Mouse (Mus musculus): ENCODE measurements around the gene Myof. TPM values are rescaled to one million over a fixed set of nuclear protein-coding genes. Genes with fewer than 3 reads are reported as not detected.

Gene Myof
- polyA plus RNA-seq, 1 experiment = 41.2 TPM

GRCm38 (mm10) chr19:38042261-38042722 is 1.1 kb downstream of the Myof start:
- no peak for DNase-seq (ENCODE audit: low read depth)

GRCm38 (mm10) chr19:38038267-38038666 is 5.1 kb downstream of the Myof start:
- no peak for DNase-seq (ENCODE audit: low read depth)

DNA sequence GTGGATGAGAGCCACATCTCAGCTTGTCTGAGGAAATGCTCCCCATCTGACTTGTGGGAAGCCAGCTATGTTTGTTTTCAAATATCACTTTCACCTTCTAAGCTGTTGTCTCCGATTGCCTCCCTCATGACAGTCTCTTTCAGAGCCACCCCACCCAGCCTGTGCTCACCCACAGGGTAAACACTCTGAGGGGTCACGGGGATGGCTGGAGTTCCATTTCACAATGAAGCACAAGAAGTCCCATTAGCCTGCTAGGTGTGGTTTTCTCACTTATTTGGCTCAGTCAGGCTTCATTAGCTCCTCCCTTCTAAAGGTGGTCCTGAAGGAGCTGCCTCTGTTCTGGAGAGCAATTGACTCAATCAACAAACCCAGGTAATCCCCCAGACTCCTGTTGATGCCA is 7.6 kb downstream of the Myof start:
- no peak for DNase-seq (ENCODE audit: low read depth)

DNA sequence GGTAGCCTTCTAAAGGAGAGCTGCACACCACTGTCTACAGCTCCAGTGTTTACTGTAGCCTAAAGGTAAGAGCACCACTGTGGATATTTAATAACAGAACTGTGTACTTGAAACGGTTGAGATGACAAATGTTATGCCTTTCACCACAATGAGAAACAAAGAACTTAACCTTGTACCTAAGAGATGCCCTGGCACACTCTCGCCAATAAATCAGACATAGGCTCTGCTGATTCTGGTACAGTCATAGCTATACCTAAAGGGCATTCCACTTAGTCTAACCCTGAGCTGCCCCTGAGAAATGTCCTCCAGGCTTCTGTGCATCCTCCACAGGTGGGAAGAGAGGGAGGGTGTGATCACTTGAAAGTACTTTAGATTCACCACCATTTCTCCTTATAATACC is 8.7 kb downstream of the Myof start:
- no peak for DNase-seq (ENCODE audit: low read depth)

- DNase-seq (ENCODE audit: low read depth) = no peak
These were observed 9.7 kb downstream of the Myof start for GRCm38 (mm10) chr19:38033735-38034057.

GRCm38 (mm10) chr19:38032993-38033734 is 10.2 kb downstream of the Myof start:
- DNase-seq (ENCODE audit: low read depth) = no peak

- DNase-seq (ENCODE audit: low read depth) = no peak
These were observed 12.2 kb downstream of the Myof start for GRCm38 (mm10) chr19:38031144-38031543.

GRCm38 (mm10) chr19:38030673-38031137 is 12.7 kb downstream of the Myof start:
- DNase-seq (ENCODE audit: low read depth) = no peak

- no peak for DNase-seq (ENCODE audit: low read depth)
These were observed 13.5 kb downstream of the Myof start for GRCm38 (mm10) chr19:38029871-38030270.

- no peak for DNase-seq (ENCODE audit: low read depth)
These were observed 14.1 kb downstream of the Myof start for GRCm38 (mm10) chr19:38029292-38029691.

- DNase-seq (ENCODE audit: low read depth) = no peak
These were observed 15.4 kb downstream of the Myof start for GRCm38 (mm10) chr19:38027881-38028521.

DNA sequence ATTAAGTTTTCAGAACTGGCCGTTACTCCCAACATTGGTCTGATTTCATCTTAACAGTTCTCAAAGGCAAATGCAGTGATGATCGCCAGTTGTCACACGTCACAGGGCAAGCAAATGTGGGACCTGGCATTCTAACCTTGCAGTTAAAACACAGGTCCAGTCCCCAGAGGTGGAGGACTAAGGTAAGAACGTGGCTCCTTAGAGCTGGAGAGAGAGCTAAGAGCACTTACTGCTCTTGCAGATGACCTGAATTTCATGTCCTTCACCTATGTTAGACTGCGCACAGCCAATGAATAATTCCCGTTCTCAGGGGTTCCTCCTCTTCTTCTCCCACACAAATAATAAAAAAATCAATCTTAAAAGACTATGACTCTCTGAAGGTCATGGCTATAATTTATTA is 16.0 kb downstream of the Myof start:
- DNase-seq (ENCODE audit: low read depth) = no peak

GRCm38 (mm10) chr19:38026211-38026624 is 17.2 kb downstream of the Myof start:
- no peak for DNase-seq (ENCODE audit: low read depth)

DNA sequence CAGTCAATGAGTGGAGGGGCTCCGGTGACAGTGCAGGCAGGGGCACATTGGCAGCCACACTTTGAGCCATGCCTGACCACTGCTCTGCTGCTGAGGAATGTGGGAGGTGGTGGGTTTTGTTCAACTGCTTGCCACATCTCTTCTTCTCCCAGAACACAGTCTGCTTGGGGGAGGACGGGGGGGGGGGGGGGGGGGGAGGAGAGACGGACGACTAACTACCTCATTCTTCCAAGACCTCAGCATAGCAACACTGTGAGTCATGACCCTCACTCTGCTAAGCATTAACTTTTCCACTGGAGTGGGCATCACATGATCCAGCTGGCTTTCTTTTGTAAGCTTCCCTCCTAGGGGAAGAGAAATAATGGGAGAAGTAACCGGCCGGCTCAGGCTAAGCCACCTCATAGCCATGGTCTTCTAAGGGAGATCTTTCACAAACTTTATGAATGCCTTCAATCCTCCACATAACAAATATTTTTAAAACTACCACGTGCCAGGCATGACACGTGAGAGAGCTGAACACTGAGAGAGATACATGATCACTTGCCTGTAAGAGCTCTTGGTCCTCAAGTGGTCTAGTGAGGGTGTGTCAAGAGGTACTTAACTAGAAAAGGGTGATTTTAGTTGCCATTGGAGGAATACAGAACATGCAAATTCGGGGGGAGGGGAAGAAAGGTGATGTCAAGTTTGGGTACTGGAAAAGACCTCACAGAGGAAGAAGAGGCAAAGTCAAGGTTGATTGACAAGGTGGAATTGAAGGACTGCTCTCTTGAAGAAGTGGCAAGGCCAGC is 17.9 kb downstream of the Myof start:
- no peak for DNase-seq (ENCODE audit: low read depth)

GRCm38 (mm10) chr19:38023603-38024002 is 19.8 kb downstream of the Myof start:
- DNase-seq (ENCODE audit: low read depth) = no peak

GRCm38 (mm10) chr19:38022710-38023109 is 20.7 kb downstream of the Myof start:
- DNase-seq (ENCODE audit: low read depth) = no peak

GRCm38 (mm10) chr19:38015873-38016254 is 27.5 kb downstream of the Myof start:
- no peak for DNase-seq (ENCODE audit: low read depth)

GRCm38 (mm10) chr19:38015180-38015872 is 28.1 kb downstream of the Myof start:
- DNase-seq (ENCODE audit: low read depth) = no peak

DNA sequence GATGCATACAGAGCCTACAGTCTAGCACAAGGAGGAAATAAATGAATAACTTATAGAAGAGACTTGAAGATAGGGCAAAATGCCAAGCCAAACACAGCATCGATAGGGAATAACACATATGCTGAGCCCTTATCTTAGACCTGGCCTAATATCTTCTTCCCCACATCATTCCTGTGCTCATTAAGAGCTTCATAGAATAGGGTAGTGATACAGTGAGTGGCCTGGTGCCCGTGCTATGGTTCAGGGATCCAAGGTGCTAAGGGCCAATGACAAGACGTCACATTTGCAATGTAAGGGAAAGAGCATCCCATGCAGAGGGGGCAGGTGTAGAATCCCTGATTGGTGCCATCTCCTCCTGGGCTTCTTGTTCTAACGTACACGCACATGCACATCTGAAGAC is 28.9 kb downstream of the Myof start:
- no peak for DNase-seq (ENCODE audit: low read depth)

DNA sequence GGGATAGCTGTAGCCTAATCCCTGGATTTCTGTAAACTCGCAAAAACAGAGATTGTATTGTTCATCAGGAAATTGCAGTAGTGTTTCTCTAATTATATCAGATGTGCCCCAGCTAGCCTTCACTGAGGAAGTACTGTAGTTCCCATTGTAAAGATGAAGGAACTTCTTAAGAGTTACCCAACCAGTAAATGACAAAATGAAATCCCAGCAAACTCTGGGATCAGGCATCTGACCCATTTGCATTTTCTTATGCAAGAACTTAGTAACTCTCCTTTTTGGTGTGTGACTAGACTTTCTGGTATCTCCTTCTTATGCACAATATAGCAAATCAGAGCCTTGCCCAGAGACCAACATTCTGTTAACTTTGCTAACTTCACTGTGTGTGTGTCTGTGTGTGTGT is 32.0 kb downstream of the Myof start:
- no peak for DNase-seq (ENCODE audit: low read depth)

- DNase-seq (ENCODE audit: low read depth) = no peak
These were observed 38.5 kb downstream of the Myof start for GRCm38 (mm10) chr19:38004809-38005380.
